Mouse (Mus musculus) embryonic stem cell, embryonic (primary cell): ENCODE results near the gene Exph5.

Experiments used
- CTCF ChIA-PET, 4 experiments: fragments of 300-600 bp in 2 of 4; fragments of 350-600 bp in 2 of 4; sonication (Branson Sonifier 250); formaldehyde crosslinking; loops; one replicate each; lab custom pipeline; 2022; ENCODE audit warnings: inconsistent platforms in 2 of 4; lab: Charles Lee
- POLR2A ChIA-PET, 4 experiments: fragments of 300-600 bp in 2 of 4; fragments of 350-600 bp in 2 of 4; sonication (Branson Sonifier 250); formaldehyde crosslinking; loops; one replicate each; lab custom pipeline; 2022; ENCODE audit warnings: antibody characterized with exemption in 4 of 4, inconsistent platforms in 1 of 4; lab: Charles Lee

The Exph5 gene

DNA sequence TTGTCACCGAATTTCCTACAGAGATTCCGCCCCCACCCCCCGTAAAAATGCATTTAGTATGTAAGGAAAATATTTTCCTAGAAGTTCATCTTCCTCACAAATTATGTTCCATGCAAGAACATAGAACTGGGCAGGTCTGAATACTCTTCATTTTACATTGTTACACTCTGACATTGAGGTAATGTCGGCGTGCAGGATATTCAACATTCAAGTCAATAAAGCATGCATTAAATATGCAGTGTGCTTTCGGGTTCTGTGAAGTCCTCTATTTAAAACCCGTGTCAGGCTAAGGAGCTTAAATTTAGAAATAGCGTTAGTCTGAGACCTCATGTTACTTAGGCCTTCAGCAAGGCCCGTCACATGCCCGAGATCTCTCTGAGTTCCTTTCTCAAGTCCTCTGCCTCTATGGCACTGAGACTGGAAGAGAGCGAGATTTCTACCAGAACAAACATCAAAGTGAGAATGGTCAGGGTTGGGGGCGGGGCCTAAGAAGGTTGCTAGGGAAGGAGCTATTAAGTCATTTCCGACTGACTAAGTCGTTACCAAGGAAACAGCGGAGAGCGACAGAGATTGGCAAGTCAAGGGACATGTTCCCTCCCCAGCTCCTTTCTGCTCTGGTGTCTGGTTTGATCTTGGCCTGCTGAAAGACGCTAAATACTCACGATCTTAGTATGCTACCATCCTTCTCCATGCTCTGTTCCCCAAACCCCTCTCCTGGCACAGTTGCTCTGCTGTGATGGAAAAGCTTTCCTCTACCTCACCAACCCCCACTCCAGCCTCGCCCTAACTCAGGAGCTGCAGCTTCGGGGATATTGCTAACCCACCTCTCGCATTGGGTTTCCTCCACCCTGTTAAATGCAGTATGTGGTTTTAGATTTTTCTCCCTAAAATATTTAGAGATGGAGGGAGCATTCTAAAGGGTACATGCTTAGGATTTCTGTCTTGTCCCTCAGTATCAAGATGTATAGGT is 103.6 kb downstream of the Exph5 start:
- POLR2A ChIA-PET = interaction anchor here (0.5 to 2.2 kb wide), 45 partner anchors 9 to 1358 kb away, joined by 3 to 19 read pairs (median 3); partner anchors contain the start of genes Ddx10 (in 3 of the 4), Exph5 (in 1 of the 4), Kdelc2 (in 1 of the 4) and Rdx (in 1 of the 4)

DNA sequence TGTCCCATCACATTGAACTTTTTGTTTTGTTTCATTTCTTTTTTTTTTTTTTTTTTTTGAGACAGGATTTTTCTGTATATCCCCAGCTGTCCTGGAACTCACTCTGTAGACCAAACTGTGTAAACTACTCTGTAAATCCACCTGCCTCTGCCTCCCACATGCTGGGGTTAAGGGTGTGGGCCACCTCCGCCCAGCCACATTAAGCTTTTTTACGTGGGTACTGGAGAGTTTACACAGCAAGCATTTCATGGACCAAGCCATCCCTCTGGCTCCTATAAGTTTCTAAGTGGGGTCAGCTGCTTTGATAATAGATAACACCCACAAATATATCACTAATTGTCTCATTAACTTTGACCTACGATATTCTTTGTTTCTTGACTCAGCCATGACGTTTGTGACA is 107.1 kb downstream of the Exph5 start:
- ChIA-PET POLR2A (interaction anchor here in 3 of 4 experiments (0.6 to 0.9 kb wide), 4 partner anchors 10 to 690 kb away, joined by 3 read pairs; no protein-coding TSS in a partner anchor), CTCF (interaction anchor here in 2 of 4 experiments (0.6 to 2.5 kb wide), 3 partner anchors 10 to 38 kb away, joined by 3 to 12 read pairs (median 3); no protein-coding TSS in a partner anchor)

More for the DNA sequence above, 103.6 kb downstream of the Exph5 start:
- CTCF ChIA-PET = interaction anchor here in 3 of 4 experiments (0.6 to 1.2 kb wide), 6 partner anchors 14 to 334 kb away, joined by 3 to 5 read pairs (median 3); no protein-coding TSS in a partner anchor

DNA sequence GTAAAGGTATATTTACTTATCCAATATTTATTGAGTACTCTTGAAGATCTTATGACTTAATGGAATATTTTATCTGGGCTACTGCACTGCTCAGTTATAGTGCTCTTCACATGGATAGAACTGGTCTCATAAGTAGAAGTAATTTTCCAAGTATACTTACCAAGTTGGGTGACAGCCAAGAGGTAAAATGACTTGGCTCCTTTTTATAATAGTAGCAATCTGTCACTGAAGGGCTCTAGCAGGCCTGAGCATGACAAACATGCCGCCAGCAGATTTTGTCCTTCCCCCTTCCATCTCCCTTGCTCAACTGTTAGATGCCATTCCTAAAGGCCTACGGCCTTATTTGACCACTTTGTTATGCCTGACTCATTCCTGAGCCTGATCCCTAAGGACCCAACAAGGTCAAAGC is 107.5 kb downstream of the Exph5 start:
- ChIA-PET POLR2A (interaction anchor here in 3 of 4 experiments (0.6 to 0.7 kb wide), 3 partner anchors 25 to 689 kb away, joined by 3 read pairs; no protein-coding TSS in a partner anchor), CTCF (interaction anchor here in 2 of 4 experiments (0.6 to 1.5 kb wide), 2 partner anchors 23 to 38 kb away, joined by 3 read pairs; no protein-coding TSS in a partner anchor)

DNA sequence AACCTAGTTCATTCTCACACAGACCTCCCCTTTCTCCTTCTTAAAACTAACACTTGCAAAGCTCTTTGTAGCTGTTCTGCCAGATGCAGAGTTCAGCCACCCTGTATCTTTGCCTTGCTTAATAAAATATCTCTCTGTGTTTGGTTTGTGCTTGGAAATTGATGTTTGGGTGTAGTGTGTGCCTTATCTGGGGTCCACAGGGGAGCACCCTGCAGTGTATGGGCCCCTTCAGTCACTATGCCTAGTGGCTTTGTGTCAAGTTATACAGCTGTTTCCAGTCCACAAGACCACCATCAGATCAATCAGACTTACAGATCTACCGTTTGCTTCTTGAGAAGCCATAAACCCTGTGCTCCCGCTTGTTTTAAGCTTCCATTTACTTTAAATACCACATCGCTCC is 108.0 kb downstream of the Exph5 start:
- ChIA-PET POLR2A (interaction anchor here in 1 of 4 experiments (1.7 kb wide), 1 partner anchor 11 kb away, joined by 5 read pairs; no protein-coding TSS in a partner anchor), CTCF (interaction anchor here in 1 of 4 experiments (1.5 kb wide), 1 partner anchor 23 kb away, joined by 3 read pairs; no protein-coding TSS in a partner anchor)

DNA sequence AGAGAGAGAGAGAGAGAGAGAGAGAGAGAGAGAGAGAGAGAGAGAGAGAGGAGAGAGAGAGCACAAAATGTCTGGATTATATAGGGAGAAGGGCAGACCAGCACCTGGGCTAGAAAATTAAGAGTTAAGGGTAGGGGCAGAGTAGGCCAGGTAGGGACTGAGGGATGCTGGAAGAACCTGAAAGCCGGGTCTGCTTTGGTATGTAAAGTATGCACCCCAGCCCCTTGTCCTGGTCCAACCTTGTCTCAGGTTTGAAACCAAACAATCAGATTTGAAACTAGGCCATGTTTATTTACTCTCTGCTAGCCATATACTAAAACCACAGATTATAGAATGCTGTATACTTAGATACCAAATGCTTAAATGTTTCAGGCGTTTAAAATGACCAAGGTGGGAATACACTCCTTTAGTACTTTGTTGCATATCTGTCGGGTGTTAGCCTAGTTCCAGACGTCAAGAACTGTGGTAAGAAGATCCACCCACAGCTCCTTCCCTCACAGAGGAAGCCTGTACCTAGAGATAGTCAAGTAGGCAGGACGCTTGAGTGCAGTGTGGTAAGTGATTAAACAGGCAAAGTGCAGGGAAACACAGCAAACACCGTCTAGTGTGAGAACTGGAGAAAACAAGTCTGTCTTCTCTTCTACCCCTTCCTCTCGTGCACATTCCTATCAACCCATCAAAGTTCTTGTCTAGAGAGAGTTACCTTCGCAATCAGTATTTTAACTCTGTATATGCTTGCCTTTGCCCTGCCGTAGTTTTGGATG is 120.8 kb downstream of the Exph5 start:
- CTCF ChIA-PET = no interaction called here

DNA sequence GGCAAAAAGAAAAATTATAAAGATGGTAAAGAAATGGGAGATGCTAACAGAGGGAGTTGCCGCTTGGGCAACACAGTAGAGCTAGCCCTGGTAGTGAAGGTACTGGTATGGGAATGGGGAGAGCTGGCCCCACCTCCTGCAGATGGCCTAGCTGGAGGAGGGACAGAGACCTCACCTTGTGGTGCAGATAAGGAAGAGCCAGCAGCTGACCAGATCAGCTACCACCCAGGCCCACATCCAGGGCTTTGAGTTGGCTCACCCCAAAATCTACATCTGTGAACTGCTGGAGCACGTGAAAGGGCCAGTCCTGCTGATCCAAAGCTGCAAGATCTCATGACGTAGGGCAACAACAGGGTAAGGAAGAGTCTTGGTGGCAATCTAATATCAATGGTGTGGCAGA is 125.3 kb downstream of the Exph5 start:
- CTCF ChIA-PET = no interaction called here

More for the DNA sequence above, 120.8 kb downstream of the Exph5 start:
- POLR2A ChIA-PET = interaction anchor here in 3 of 4 experiments (0.6 to 0.9 kb wide), 3 partner anchors 16 to 1796 kb away, joined by 3 to 4 read pairs (median 3); no protein-coding TSS in a partner anchor

More for the DNA sequence above, 125.3 kb downstream of the Exph5 start:
- POLR2A ChIA-PET = interaction anchor here in 3 of 4 experiments (0.6 to 1.5 kb wide), 3 partner anchors 14 to 76 kb away, joined by 3 to 10 read pairs (median 5); no protein-coding TSS in a partner anchor
